Mouse (Mus musculus): Measurements from ENCODE around the gene Ubxn11. TPM values are rescaled to one million over a fixed set of nuclear protein-coding genes. Genes with fewer than 3 reads are reported as not detected.

The Ubxn11 gene
- total and polyA plus RNA-seq, 3 experiments, result 5.4 to 11.9 TPM; not detected in 1

DNA sequence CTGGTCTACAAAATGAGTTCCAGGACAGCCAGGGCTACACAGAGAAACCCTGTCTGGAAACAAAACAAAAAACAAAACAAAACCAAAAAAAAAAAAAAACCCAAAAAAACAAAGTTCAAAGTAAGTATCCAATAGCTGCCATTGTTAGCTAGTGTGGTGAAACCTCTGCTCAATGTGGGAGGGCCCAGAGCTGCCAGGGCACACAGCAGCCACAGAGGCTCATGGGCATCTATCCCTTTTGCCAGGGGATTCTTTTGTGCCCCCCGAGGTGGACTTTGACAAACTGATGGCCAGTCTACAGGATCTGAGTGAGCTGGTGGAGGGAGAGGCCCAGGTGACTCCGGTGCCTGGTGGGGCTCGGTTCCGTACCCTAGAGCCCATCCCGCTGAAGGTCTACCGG lies 20.8 kb downstream of the Ubxn11 start:
- peaks cover 0 to 26% of the 10 kb centered on the region in 2 experiments; a peak in 2 of 4 replicates for H3K36me3 ChIP-seq (ENCODE audit: control insufficient read depth in 1 of 2, insufficient read depth in 2 of 2, low read length in 2 of 2)
- H3K4me1 ChIP-seq (ENCODE audit: control insufficient read depth in 1 of 2, insufficient read depth in 2 of 2, low read length in 2 of 2), result peaks cover 8 to 42% of the 10 kb centered on the region in 2 experiments; a peak in 3 of 4 replicates
- H3K9ac ChIP-seq (ENCODE audit: control insufficient read depth, low read depth, low read length, poor library complexity, severe bottlenecking), result no peak overlapping the region

DNA sequence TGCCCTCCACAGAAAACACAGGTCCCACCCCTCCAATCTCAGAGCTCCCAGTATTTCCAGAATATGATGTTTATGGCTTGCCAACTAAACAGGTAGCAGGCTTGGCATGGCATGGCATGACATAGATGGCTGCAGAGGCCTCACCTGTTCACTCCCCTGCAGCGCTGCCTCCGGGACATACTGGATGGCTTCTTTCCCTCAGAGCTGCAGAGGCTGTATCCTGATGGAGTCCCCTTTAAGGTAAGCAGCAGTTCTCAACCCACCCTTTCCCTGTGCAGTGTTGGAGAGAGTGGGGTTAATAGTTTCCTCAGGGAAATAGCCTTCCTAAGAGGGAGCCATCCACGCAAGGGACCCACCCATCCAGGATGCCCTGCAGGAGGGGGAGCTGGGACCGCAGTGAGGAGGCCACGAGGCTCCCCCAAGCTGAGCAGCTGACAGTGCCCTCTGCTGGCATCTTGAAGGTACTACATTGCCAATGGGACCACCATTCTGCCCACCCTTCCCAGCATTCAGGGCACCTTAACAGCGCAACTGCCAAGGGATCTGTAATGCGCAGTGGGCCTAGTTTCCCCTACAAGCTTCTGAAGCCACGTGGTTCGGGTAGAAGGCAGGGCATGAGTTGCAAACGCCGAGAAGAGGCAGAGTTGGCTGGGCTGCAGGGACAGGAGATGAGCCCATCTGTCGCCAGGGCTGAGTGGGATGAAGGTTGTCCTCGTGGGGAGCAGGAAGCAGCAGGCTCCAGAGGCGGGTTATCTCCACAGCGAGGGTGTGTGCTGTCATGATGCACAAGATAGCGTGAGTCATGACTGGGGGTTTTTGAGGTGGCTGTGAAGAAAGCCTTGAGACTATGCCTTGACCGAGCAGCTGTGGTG lies 21.5 kb downstream of the Ubxn11 start:
- peak overlapping the region; percentile 11 to 29; a peak in 3 of 4 replicates for H3K4me3 ChIP-seq (ENCODE audit: control insufficient read depth in 1 of 2, insufficient read depth in 1 of 2, low read depth in 2 of 2, low read length in 2 of 2)
- no peaks in the 10 kb centered on the region for H3K9me3 ChIP-seq (replicated peaks; ENCODE audit: insufficient read depth, low read length)
- peaks cover 15% of the 10 kb centered on the region for H3K79me2 ChIP-seq (ENCODE audit: control insufficient read depth, insufficient read depth, low read length, poor library complexity)
- peak overlapping the region; percentile 88 for H3K27ac ChIP-seq (ENCODE audit: control insufficient read depth, low read depth, low read length)
- H3K36me3 ChIP-seq (ENCODE audit: control insufficient read depth in 1 of 2, insufficient read depth in 2 of 2, low read length in 2 of 2), result peaks cover 0 to 26% of the 10 kb centered on the region in 2 experiments; a peak in 2 of 4 replicates
- peak overlapping the region; percentile 62 for H3K9ac ChIP-seq (ENCODE audit: control insufficient read depth, low read depth, low read length, poor library complexity, severe bottlenecking)
- no peaks in the 10 kb centered on the region for H3K27me3 ChIP-seq (ENCODE audit: control insufficient read depth in 1 of 2, insufficient read depth in 2 of 2, low read length in 2 of 2)
- peaks cover 8 to 42% of the 10 kb centered on the region in 2 experiments; a peak in 3 of 4 replicates for H3K4me1 ChIP-seq (ENCODE audit: control insufficient read depth in 1 of 2, insufficient read depth in 2 of 2, low read length in 2 of 2)
- DNase-seq (ENCODE audit: low read depth, low spot score), result peak; percentile 91
- TF ChIP-seq USF2 (IDR thresholded peaks at IDR 0.05; ENCODE audit: borderline replicate concordance in 1 of 2, insufficient read depth in 1 of 2, low read depth in 1 of 2, low read length in 2 of 2), result no peak
- TF ChIP-seq GABPA (IDR thresholded peaks at IDR 0.05; ENCODE audit: low read depth, low read length), result no peak
- peak; percentile 81 for TF ChIP-seq RAD21 (IDR thresholded peaks at IDR 0.05; ENCODE audit: low read depth, low read length)
- peak; percentile 76 for TF ChIP-seq TAL1 (IDR thresholded peaks at IDR 0.05; ENCODE audit: low read length)
- TF ChIP-seq RCOR1 (IDR thresholded peaks at IDR 0.05; ENCODE audit: low read depth, low read length), result peak; percentile 49; the same call in 1 of the 2 replicates
- TF ChIP-seq JUND (IDR thresholded peaks at IDR 0.05; ENCODE audit: low read depth, low read length), result peak; percentile 50; the same call in 1 of the 2 replicates
- TF ChIP-seq EP300 (IDR thresholded peaks at IDR 0.05; ENCODE audit: low read depth in 1 of 2, low read length in 2 of 2), result peak; percentile 84
- no peak for TF ChIP-seq BHLHE40 (IDR thresholded peaks at IDR 0.05; ENCODE audit: borderline replicate concordance, low read depth, low read length)
- no peak for TF ChIP-seq POLR2AphosphoS2 (IDR thresholded peaks at IDR 0.05; ENCODE audit: low read length)
- TF ChIP-seq MYB (IDR thresholded peaks at IDR 0.05; ENCODE audit: low read depth, low read length), result no peak
- TF ChIP-seq CHD2 (IDR thresholded peaks at IDR 0.05; ENCODE audit: low read length), result 0 out of 2 replicates have a peak, but pooled peaks have one; percentile 19
- TF ChIP-seq NRF1 (IDR thresholded peaks at IDR 0.05; ENCODE audit: insufficient read depth, low read depth, low read length, poor library complexity, severe bottlenecking), result 0 out of 2 replicates have a peak, but pooled peaks have one; percentile 25
- peak; percentile 72; the same call in 1 of the 2 replicates for TF ChIP-seq MAZ (IDR thresholded peaks at IDR 0.05; ENCODE audit: low read depth, low read length)
- TF ChIP-seq HCFC1 (IDR thresholded peaks at IDR 0.05; ENCODE audit: low read depth, low read length), result no peak; the same call in 1 of the 2 replicates
- TF ChIP-seq GATA1 (IDR thresholded peaks at IDR 0.05; ENCODE audit: low read depth, low read length), result peak; percentile 88
- no peak for TF ChIP-seq ZMIZ1 (IDR thresholded peaks at IDR 0.05; ENCODE audit: low read depth, low read length)
- TF ChIP-seq SMC3 (IDR thresholded peaks at IDR 0.05; ENCODE audit: low read depth, low read length), result peak; percentile 81
- peak; percentile 89 for TF ChIP-seq MAX (IDR thresholded peaks at IDR 0.05; ENCODE audit: low read length)
- TF ChIP-seq POLR2AphosphoS5 (IDR thresholded peaks at IDR 0.05; ENCODE audit: borderline replicate concordance, low read depth, low read length), result no peak
- peak; percentile 81 for TF ChIP-seq ETS1 (IDR thresholded peaks at IDR 0.05; ENCODE audit: low read depth, low read length)
- no peak for TF ChIP-seq CHD1 (IDR thresholded peaks at IDR 0.05; ENCODE audit: low read depth, low read length)
- peak; percentile 83 for TF ChIP-seq MXI1 (IDR thresholded peaks at IDR 0.05; ENCODE audit: low read depth, low read length)
- TF ChIP-seq ELF1 (IDR thresholded peaks at IDR 0.05; ENCODE audit: low read depth, low read length), result peak; percentile 63
- peak in 1 of 2 experiments; percentile 68; a peak in 2 of 4 replicates for TF ChIP-seq POLR2A (IDR thresholded peaks at IDR 0.05; ENCODE audit: control insufficient read depth in 1 of 2, insufficient read depth in 1 of 2, low read depth in 1 of 2, low read length in 2 of 2, poor library complexity in 1 of 2)
- TF ChIP-seq USF1 (IDR thresholded peaks at IDR 0.05; ENCODE audit: low read depth, low read length), result peak; percentile 56; the same call in 1 of the 2 replicates
- TF ChIP-seq ZC3H11A (IDR thresholded peaks at IDR 0.05; ENCODE audit: low read depth, low read length), result peak; percentile 77
- TF ChIP-seq UBTF (IDR thresholded peaks at IDR 0.05; ENCODE audit: borderline replicate concordance, insufficient read depth, low read depth, low read length), result peak; percentile 93; the same call in 1 of the 2 replicates

More for the DNA sequence above, 20.8 kb downstream of the Ubxn11 start:
- Histone ChIP-seq H3K79me2 (ENCODE audit: control insufficient read depth, insufficient read depth, low read length, poor library complexity) (peaks cover 9% of the 10 kb centered on the region), H3K9me3 (replicated peaks; ENCODE audit: insufficient read depth, low read length) (no peaks in the 10 kb centered on the region), H3K27me3 (ENCODE audit: control insufficient read depth in 1 of 2, insufficient read depth in 2 of 2, low read length in 2 of 2) (no peaks in the 10 kb centered on the region), H3K27ac (ENCODE audit: control insufficient read depth, low read depth, low read length) (no peak overlapping the region), H3K4me3 (ENCODE audit: control insufficient read depth in 1 of 2, insufficient read depth in 1 of 2, low read depth in 2 of 2, low read length in 2 of 2) (no peak overlapping the region)
- TF ChIP-seq CHD1 (IDR thresholded peaks at IDR 0.05; ENCODE audit: low read depth, low read length), result no peak
- TF ChIP-seq TAL1 (IDR thresholded peaks at IDR 0.05; ENCODE audit: low read length), result no peak
- TF ChIP-seq POLR2AphosphoS2 (IDR thresholded peaks at IDR 0.05; ENCODE audit: low read length), result no peak
- no peak for TF ChIP-seq JUND (IDR thresholded peaks at IDR 0.05; ENCODE audit: low read depth, low read length)
- TF ChIP-seq MAFK (IDR thresholded peaks at IDR 0.05; ENCODE audit: borderline replicate concordance, low read depth, low read length), result no peak
- DNase-seq (ENCODE audit: low read depth, low spot score), result no peak

All from MEL (cell line).